Mouse (Mus musculus): Measurements from ENCODE around the gene Igfbp2.

The Igfbp2 gene

DNA sequence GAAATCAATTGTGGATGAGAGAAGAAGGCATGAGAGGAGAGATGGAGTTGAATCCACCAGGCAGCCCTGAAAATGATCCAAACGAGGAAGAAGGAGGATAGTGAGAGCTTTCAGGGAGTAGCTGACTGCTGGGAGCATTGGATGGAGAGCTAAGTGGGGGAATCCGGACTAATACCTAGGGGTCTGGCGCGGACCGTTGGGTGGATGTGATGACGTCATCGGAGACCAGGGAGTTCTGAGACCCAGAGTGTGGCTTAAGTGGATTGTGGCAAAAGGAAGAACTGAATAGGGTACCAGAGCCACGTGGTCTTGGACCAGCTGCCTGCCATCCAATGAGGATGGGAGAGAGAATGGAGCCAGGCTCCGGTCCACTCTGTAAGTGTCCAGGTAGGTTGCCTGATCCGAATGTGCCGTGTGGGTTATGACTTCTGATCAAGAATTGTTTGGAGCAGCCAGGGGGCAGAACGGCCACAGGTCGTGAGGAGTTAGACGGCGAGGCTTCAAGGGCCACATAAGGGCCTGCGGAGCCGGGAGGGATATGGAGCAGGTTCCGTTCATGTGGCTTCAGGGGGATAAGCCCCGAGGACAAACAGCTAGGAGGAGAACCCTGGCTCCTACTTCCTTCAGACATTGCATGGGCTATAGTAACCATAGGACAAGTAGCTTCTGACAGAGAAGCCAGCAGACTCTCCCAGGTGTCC lies 32.1 kb downstream of the Igfbp2 start:
- DNase-seq = no peak

DNA sequence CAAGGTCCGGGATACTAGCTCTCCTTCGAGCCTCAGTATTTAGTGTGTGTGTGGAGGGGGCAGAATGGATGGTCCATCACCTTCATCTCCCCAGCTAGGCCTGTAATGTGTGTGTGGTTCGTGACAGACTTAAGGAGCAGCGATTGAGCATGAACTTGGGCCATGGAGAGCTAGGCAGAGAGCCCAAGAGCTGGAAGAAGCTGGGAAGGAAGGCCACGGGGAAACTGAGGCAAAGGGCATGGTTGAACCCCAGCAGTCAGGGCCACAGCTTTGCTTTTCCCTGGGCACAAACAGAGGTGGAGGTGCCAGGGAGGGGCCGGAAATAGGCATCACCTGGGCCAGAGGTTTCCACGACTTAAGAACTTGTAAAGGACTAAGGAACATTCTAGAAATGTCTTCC lies 32.8 kb downstream of the Igfbp2 start:
- no peak for DNase-seq

DNA sequence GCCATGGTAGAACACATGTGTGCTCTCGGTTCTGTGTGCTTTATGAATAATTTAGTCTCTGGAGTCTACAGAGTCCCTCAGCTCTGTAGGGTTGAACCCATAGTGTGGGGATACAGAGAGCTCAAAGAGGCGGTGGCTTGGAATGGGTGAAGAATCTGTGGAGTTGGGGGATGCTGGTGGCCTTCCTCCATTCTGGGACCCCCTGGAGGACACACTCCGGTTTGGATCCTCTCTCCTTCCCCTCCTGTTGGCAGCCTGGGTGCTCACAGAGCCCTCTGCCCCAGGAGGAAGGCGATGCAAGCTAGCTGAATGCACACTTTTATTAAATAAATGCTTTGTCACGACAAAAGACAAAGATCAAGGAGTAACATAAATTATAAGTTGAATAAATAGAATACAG lies 33.3 kb downstream of the Igfbp2 start:
- DNase-seq = no peak

DNA sequence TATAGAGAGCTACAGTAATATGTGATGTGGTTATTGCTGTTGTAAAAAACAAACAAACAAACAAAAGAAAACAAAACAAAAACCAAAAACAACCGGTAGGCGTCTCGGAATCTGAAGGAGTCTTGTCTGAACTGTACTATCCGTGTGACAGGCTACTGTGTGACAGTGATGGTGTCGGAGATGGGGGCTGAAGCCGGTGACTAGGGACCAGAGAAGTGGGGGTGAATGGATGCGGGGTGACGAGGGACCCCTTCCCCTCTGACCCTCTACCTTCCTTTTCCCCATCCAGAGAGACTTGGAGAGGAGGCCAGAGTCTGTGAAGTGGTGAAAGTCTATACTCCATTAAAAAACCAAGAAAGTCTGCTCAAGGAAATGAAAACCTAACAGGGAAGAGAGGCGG lies 34.0 kb downstream of the Igfbp2 start:
- no peak for DNase-seq

DNA sequence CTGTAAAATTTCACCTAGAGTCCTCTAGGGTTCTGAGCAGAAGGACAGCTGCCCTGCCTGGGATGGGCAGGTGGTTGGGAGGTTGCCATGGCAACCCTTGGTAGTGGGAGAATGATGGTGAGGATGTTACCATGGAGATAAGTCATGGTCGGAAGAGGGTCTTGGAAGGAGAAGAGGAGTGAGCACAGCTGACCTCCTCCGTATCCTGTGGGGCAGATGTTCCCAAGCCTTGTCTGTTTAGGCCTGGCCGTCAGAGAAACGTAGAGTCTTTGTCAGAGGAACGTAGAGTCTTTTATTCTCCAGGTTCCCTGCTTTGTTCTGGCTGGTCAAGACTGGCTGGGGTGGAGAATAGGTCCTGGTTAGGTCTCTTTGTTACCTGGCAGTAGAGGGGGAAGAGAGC lies 34.6 kb downstream of the Igfbp2 start:
- DNase-seq = no peak

DNA sequence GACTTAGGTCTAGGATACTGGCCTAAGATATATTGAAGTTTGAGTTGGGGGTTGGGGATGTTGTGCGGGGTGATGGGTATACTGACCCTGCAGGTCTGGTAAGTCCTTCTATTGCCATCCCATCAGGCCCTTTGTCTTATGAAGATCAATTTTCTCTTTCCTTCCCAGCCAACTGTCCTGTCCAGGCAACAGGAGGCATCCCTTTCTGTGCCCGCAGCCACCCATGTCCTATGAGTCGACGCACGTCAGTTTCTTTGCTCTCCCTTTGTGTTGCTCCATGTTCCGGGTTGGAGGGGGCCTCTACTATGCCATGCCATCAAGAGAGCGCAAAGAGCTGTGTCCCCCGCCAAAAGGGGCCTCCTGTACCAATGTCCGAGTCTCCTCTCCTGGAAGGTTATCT lies 35.7 kb downstream of the Igfbp2 start:
- DNase-seq = no peak

DNA sequence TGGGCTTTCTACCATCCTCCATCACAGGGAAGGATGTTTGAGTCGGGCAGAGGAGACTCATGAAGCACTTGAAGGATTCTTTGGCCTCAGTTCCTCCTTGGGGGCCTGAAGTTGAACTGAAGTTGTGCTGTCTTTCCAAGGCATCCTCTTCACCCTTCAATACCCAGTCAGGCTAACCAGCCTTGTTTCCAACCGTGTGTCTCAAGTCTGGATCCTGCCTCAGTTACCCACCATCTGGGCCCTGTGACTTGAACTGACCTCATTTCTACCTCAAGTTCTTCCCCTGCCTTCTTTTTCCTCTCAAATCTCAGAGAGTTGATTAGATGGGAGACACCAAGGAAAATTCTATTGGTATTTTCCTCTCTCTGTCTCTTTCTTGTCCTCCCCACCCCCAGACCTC lies 36.2 kb downstream of the Igfbp2 start:
- DNase-seq = no peak

DNA sequence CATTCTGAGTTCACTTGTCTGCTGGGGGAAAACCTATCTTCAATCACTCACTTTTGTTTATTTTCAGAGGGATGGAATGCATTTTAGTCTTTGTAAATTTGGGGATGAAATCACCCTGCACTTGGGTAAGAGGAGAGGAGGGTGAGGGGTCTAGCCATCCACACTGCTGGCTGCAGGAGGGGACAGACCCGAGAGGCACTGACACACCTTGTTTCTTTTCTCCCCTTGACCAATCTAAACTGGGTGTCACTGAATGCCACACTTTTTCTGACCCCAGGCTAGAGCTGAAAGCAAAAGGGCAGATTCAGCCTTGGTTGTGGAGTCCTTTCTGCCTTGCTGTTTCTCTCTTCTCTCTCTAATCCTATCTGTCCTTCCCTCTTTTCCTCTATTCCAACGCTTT lies 37.4 kb downstream of the Igfbp2 start:
- no peak for DNase-seq

DNA sequence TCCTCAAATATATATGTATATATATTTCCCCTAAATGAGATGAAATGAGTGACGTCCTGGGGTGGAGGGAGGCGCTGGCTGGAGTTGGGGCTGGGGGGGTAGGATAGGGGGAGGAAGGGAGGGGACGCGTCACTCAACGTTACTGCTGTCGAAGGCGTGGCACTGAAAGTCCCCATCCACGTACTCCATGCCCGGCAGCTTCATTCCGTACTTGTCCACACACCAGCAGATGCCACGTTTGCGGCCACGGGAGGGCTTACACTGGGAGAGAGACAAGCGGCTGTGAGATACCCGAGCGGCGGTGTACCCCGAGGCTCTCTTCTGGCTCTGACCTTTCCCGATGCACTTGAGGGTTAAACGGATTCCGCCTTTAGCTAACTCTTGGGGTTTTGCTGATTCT lies 37.9 kb downstream of the Igfbp2 start:
- DNase-seq = no peak

DNA sequence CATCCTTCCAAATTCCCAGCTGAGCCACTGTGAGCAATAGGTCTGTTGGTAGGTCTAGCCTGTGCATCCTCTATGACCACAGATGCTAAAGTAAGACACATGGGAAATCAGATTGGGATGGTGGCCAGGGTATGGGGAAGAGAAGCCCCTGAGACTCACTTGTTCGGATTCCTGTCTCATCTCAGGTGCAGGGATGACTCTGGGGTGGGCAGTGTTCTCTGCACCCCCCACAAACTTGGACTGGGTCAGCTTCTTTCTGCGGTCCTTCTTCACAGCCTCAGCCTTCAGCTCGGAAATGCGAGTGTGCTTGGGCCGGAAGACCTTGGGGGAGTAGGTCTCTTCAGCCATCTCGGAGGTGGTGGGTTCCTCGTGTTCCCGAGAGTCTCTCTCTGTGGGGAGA lies 39.4 kb downstream of the Igfbp2 start:
- no peak for DNase-seq

DNA sequence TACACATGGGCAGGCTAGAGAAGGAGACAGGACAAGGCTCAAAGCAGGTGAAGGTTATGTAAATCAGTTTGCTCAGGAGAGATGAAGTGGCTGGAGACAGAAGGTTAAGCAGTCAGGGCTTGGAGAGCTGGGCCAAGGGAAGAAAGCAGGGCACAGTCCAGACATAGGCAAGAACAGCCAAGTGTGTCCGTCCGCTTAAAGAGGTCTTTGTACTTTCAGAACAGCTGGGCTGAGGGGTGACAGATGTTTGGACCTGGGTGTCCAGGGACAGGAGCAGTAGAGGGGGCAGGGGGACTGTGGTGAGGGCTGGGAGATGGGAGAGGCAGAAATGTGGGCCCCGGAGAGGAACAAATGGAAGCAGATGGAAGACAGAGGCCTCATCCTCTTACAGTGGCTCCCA lies 40.0 kb downstream of the Igfbp2 start:
- peak; percentile 42 to 72 for DNase-seq

DNA sequence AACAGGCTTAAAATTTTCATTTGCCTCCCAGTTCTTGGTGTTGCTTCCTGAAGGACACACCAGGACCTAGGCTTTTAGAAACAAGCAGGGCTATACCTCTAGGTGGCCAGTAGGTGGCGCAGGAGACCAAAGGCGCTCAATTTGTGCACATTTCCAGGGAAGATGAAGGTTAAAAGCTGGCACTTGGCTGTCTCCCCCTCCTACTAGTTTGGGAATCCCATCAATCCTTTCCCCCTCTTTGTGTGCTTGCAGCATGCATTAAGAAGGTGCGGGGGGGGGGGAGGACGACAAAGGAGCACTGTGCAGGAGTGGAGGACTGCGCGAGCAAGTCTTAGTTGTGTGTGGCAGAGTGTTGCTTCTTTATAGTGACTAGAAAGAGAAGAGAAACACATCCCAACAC lies 41.6 kb downstream of the Igfbp2 start:
- DNase-seq = peak in 1 of 2 experiments; percentile 73

DNA sequence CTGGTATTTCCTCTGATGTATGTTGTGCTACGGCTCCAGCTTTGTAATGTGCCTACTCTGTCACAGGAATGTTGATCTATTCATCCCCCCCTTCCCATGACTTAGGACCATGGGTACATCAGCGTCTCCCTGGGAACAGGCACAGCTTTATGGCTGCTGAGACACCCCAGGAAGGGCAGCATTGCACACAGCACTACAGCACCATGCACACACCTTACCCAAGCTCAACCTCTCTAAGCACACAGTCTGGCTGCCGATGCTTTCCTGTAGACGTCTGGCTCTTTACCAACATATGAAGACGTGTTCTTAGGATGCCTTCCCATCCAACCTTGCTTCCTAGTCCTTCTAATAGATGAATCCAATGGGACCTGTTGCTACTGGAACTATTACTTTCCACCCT lies 42.1 kb downstream of the Igfbp2 start:
- no peak for DNase-seq

DNA sequence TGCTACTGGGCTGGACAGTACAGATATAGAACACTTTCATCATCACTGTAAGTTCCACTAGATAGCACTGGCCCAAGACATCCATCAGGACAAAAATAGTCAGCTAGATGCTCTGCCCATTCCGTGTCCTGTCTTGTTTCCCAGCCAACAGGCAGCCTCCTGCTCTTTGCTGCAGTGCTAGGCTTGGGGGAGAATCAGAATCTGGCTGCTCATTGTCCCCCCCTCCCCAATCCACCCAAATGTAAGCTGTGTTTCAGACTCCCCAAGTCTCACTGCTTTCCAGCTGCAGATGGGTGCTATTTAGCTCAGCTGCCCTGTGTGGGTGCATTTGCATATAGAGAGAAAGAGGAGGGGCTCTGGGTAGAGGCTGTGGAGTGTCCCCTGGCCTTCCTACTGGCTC lies 43.0 kb downstream of the Igfbp2 start:
- no peak for DNase-seq

DNA sequence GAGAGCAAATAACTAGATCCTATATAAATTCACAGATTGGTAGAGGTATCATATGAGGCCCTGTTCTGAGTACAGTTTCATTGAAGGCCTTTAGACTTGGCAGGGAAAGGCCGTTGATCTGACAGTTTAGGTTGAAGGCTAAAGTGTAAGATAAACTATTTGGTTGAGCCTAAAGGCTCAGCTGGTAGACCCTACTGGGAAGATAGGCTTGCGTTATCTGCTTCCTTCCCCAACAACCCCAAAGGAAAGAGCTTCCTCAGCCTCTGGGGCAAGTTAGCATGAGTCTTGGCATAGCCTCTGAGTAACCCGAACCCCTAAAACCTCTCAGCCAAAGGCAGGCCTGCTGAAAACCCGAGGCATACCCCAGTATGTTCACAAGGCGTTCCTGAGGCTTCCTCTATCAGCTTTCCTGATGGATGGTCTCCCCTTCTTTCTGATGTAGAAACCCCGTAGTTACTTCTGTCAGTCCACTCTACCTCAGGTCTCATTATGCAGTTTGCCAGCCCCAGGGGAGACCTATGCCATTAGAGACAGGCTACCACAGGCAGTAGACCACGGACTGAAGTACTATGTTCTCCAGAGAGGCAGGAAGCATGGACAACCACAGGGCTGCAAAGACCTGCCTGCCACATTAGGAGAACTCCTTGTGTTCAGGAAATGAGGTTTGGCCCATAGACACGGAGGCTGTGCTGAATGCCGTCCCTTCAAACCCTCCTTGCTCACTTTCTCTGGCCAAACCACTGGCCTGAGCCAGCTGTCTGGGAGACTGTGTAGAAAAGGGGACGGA lies 44.3 kb downstream of the Igfbp2 start:
- DNase-seq = no peak

DNA sequence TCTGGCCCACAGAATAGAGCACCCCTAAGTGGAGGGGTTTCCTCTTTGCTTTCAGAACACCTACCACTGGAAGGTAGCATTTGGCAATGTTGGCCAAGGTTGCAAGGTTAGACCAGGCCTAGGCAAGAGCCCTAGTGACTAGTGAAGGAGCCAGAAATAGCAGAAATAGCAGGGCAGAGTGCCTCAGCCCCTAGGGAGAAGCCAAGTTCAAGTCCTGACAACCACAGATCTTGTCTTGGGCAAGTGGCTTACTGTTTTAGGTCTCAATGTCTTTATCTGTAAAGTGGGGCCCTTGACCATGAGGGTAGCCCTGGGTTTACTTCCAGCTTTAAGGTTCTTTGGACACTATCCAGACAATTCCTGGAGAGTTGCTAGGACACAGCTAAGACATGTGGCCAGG lies 45.0 kb downstream of the Igfbp2 start:
- DNase-seq = no peak

DNA sequence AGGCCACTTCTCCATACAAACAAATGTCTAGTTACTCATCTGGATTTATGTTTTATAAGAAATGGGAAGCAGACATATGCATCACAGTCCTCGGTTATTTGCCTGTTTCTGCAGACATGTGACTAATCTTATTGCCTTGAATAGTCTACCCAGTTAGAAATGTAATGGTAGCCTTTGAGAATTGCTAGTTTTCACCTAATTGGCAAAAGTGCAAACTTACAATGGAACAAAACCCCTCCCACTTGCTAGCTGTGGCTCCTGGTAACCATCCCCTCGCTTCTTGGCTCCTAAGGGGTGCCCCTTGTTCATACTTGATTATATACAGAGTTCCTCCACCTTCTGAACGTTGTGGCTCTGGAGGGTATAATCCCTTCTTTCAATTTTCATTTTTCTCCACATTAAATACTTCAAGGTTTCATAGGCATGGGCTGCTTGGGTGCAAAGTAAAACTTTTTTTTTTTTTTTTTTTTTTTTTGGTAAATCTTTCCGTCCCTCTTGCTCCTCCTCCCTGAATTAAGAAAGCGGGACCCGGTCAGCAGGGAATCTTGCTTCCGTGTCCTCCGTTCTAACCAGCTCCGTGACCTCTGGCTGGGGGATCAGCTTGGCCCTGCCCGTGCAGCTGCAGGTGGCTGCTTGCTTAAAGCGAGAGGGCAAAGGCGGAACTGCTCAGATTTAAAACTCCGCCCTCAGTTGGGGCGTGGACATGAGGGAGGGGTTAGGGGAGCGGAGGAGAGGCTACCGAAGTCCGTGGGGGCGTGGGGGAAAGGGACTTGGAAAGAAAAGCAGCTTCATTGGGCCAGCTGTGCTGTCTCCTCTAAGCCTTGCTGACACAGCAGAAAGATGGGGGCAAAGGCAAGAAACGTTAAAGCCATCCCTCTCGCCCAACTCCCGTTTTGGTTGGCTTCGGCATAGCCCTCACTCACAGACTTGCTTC lies 45.6 kb downstream of the Igfbp2 start:
- peak; percentile 93 to 95 for DNase-seq

DNA sequence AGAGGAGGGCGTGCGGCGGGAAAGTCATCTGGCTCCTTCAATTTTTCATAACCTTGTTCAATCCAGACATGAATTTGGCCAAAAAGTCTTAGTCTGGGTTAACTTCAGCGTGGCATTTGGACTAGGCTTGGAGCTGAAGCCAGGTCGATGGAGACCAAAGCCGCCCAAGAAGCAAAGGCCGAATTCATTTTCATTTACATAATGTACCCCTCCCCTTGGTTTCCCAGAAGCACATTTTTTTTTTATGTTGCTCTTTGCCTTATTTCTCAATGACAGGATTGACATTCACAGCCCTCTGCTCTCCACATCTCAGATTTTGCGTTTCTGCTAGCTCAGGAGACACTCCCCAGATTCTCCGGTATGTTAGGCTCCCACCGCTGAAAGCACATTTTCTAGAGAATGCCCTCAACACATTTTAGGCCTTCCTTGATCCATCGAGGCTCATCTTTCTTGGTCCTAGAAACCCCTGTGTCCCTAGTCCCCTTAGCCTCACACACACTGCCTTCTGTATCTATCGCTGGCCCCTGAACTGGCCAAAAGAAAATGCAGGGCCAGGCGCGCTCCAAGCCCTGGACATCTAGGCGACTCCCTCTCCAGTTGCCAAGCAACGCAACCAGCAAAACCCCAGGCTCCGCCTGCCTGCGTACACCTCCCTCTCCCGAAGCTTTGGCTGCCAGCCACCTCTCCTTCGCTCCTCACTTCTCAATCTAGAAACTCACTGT lies 46.5 kb downstream of the Igfbp2 start:
- peak; percentile 92 to 94 for DNase-seq

DNA sequence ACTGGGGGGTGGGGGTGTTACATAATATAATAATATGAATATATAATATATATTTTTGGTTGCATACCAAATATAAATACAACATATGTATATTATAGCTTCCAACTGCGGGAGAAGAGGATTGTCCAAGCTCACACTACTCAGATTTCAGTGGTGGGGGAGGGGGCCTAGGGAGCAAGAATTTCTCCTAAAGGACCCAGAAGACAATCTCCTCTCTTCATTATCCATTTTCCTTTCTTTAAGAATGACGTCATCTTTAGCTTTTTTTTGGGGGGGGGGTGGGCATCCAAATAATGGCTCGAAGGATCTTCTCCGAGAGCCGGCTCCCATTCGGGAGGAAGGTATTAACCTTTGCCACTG lies 47.0 kb downstream of the Igfbp2 start:
- no peak for DNase-seq

DNA sequence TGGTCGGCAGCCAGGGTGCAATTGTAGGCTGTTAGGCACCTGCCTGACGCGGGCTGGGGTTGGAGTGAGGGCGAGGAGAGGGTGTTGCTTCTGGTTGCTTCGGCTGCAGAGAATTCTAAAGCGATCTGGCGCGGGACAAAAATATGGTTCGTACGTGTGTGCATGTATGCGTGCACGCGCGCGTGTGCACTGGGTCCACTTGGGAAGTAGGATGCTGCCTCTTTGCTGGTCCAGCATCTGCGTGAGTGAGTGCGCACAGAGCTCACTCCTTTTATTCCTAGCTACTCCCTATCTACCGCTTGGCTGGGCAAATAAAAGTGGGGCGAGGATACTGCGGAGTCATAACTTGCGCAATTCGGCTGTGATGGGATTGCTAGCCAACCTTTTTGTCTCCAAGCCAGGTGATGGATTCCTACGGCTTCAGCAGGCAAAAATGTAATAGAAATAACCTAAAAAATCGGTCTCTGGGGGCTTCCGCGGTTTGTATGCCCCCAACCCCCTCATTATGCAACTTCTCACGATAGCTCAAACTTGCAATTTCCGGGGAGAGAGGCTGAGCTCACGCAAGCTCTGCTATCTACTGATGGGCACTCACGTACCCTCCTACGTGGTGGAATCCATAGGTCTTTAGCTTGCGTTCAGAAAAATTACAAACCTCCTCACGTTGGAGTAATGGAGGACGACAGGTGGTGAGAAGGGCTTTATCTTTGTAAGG lies 47.6 kb downstream of the Igfbp2 start:
- DNase-seq = peak in 1 of 2 experiments; percentile 35

DNA sequence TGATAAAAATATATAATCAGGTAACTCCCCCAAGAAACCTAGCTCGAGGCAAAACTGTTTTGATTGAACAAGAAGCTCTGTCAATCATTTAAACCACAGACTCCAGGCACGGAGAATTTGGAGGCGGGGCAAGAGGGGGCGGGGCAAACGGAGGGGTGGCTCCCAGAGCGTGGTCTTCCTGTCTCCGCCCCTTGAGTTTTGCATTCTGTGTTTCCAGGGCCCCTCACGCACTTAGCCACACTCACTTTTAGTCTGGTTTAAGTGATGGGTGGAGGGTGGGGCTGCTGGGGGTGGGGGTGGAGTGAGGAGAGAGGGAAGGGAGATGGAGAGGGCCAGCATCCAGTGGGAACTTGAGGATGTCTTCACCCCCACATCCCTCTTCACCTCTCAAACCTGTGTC lies 48.2 kb downstream of the Igfbp2 start:
- peak; percentile 82 to 86 for DNase-seq

DNA sequence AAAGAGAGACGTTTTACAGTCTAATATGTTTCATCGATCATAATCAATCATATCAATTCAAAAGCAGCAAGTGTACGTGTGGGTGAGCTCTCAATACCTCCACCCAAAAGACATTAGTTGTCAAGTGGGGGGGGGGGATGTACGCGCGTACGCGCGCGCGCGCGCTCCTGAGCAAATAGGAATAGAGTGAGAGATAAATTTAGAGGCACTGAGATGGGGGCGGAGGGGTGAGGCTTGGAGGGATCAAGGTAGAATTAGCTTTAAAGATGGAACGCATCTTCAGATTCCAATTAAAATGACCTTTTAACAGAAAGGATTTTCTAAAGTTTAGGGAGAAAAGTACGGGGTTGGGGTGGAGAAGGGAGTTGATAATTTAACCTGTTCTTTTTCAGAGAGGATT lies 48.8 kb downstream of the Igfbp2 start:
- no peak for DNase-seq
